Comparison of ENCODE assay signal across 25 mouse cellular contexts in genomic region chrX:142537259-142537963, GRCm38 (mm10).
DNase-seq lines count a peak whose midpoint lies in the region; ATAC-seq and TF ChIP-seq lines count a peak whose summit lies in the region.
"Had no signal": no experiment of that assay in that cellular context is flagged by ENCODE, and none has a peak within 500 bp of the region (broad histone marks: within the 10 kb centered on the region; RNA-seq: fewer than 3 reads in every experiment).

No protein-coding gene starts in this region.

- no peak overlapping the region for H3K9ac ChIP-seq in liver, adult 2 months (ENCODE audit: low read depth, low read length)
- H3K9ac ChIP-seq in liver, embryonic 12.5 days, result no peak overlapping the region
- no peak overlapping the region for H3K9ac ChIP-seq in MEL (ENCODE audit: control insufficient read depth, low read depth, low read length, poor library complexity, severe bottlenecking)
- no peak overlapping the region for H3K9ac ChIP-seq in forebrain, embryonic 15.5 days (replicated peaks)
- H3K9ac ChIP-seq: embryonic facial prominence, embryonic 13.5 days; hindbrain, embryonic 12.5 days had no signal

- H3K4me3 ChIP-seq in liver, adult 2 months (ENCODE audit: insufficient read depth, low read depth, low read length), result no peak overlapping the region
- no peak overlapping the region for H3K4me3 ChIP-seq in liver, embryonic 12.5 days
- H3K4me3 ChIP-seq in MEL (ENCODE audit: control insufficient read depth in 1 of 2, insufficient read depth in 1 of 2, low read depth in 2 of 2, low read length in 2 of 2), result no peak overlapping the region
- no peak overlapping the region for H3K4me3 ChIP-seq in macrophage (ENCODE audit: inconsistent target)
- H3K4me3 ChIP-seq in forebrain, embryonic 15.5 days, result no peak overlapping the region
- H3K4me3 ChIP-seq: embryonic facial prominence, embryonic 13.5 days; hindbrain, embryonic 12.5 days; left cerebral cortex, adult 2 months; limb, embryonic 10.5 days had no signal

- H3K36me3 ChIP-seq in liver, adult 2 months (ENCODE audit: control insufficient read depth, insufficient read depth, low read length), result no peaks in the 10 kb centered on the region
- H3K36me3 ChIP-seq in liver, embryonic 12.5 days, result no peaks in the 10 kb centered on the region
- H3K36me3 ChIP-seq in MEL (ENCODE audit: control insufficient read depth in 1 of 2, insufficient read depth in 2 of 2, low read length in 2 of 2) (peaks cover 0 to 30% of the 10 kb centered on the region in 2 experiments; a peak in 2 of 4 replicates), macrophage (ENCODE audit: inconsistent target) (no peaks in the 10 kb centered on the region)
- no peaks in the 10 kb centered on the region for H3K36me3 ChIP-seq in forebrain, embryonic 15.5 days
- H3K36me3 ChIP-seq: embryonic facial prominence, embryonic 13.5 days; hindbrain, embryonic 12.5 days; limb, embryonic 10.5 days had no signal

- no peak for TF ChIP-seq RAD21 in MEL (IDR thresholded peaks at IDR 0.05; ENCODE audit: low read depth, low read length)

- WGBS in liver, adult 2 months, result 76% methylated on average over 5 of the region's 5 CpGs
- WGBS in liver, embryonic 12.5 days (ENCODE audit: insufficient replicate concordance), result 37% methylated on average over 5 of the region's 5 CpGs
- 38% methylated on average over 5 of the region's 5 CpGs for WGBS in macrophage (ENCODE audit: missing documents)
- 85% methylated on average over 5 of the region's 5 CpGs for WGBS in forebrain, embryonic 15.5 days

- H3K4me1 ChIP-seq in liver, adult 2 months (ENCODE audit: control insufficient read depth, insufficient read depth, low read length), result no peaks in the 10 kb centered on the region
- H3K4me1 ChIP-seq in liver, embryonic 12.5 days, result 0 out of 2 replicates have a peak, but pooled peaks cover 7% of the 10 kb centered on the region
- H3K4me1 ChIP-seq in MEL (ENCODE audit: control insufficient read depth in 1 of 2, insufficient read depth in 2 of 2, low read length in 2 of 2), result peaks cover 18 to 23% of the 10 kb centered on the region in 2 experiments
- H3K4me1 ChIP-seq in forebrain, embryonic 15.5 days, result no peaks in the 10 kb centered on the region
- H3K4me1 ChIP-seq: embryonic facial prominence, embryonic 13.5 days; hindbrain, embryonic 12.5 days; limb, embryonic 10.5 days had no signal

- no peak for TF ChIP-seq POLR2A in liver, adult 2 months (IDR thresholded peaks at IDR 0.05; ENCODE audit: extremely low read depth, insufficient read depth, low read length)
- TF ChIP-seq POLR2A in MEL (IDR thresholded peaks at IDR 0.05; ENCODE audit: control insufficient read depth in 1 of 2, insufficient read depth in 1 of 2, low read depth in 1 of 2, low read length in 2 of 2, poor library complexity in 1 of 2), result no peak

- TF ChIP-seq EP300 in MEL (IDR thresholded peaks at IDR 0.05; ENCODE audit: low read depth in 1 of 2, low read length in 2 of 2), result peak; percentile 67 to 92

- H3K4me2 ChIP-seq in liver, embryonic 12.5 days, result no peak overlapping the region
- H3K4me2 ChIP-seq in forebrain, embryonic 15.5 days (replicated peaks), result no peak overlapping the region
- H3K4me2 ChIP-seq: embryonic facial prominence, embryonic 13.5 days; heart, embryonic 11.5 days; hindbrain, embryonic 12.5 days; liver, embryonic 11.5 days had no signal

- peak; percentile 25 for DNase-seq in liver, adult 2 months (ENCODE audit: extremely low read depth, low read depth, low spot score)
- peak; percentile 88 for DNase-seq in MEL (ENCODE audit: low read depth, low spot score)
- DNase-seq in kidney, postnatal 25 days, result no peak
- DNase-seq in heart, postnatal 4 days, result no peak
- DNase-seq: adrenal gland, adult 2 months; cerebellum, postnatal 10 days; gastrocnemius, postnatal 36 days; heart, postnatal 10 days; kidney, adult 2 months; kidney, postnatal 10 days; lung, adult 2 months; lung, postnatal 4 days; midbrain, embryonic 14.5 days; retina, postnatal 1 day; thymus, postnatal 25 days had no signal

- no peak for TF ChIP-seq CTCF in liver, adult 2 months (IDR thresholded peaks at IDR 0.05; ENCODE audit: low read depth, low read length)
- no peak for TF ChIP-seq CTCF in MEL (IDR thresholded peaks at IDR 0.05 in 2 of 3, conservative IDR thresholded peaks at IDR 0.05 in 1 of 3; ENCODE audit: control insufficient read depth in 1 of 3, insufficient read depth in 1 of 3, low read depth in 2 of 3, low read length in 3 of 3, poor library complexity in 1 of 3, severe bottlenecking in 1 of 3)

- no peaks in the 10 kb centered on the region for H3K79me2 ChIP-seq in liver, adult 2 months (ENCODE audit: control insufficient read depth, insufficient read depth, low read length)
- no peaks in the 10 kb centered on the region for H3K79me2 ChIP-seq in MEL (ENCODE audit: control insufficient read depth, insufficient read depth, low read length, poor library complexity)
- no peaks in the 10 kb centered on the region for H3K79me2 ChIP-seq in macrophage (ENCODE audit: inconsistent target)

- H3K27ac ChIP-seq in liver, adult 2 months (replicated peaks; ENCODE audit: insufficient read depth, low read depth, low read length), result no peak overlapping the region
- H3K27ac ChIP-seq in liver, embryonic 12.5 days, result no peak overlapping the region
- H3K27ac ChIP-seq in MEL (ENCODE audit: control insufficient read depth, low read depth, low read length) (peak overlapping the region; percentile 61), macrophage (peak overlapping the region; percentile 65)
- no peak overlapping the region for H3K27ac ChIP-seq in forebrain, embryonic 15.5 days (replicated peaks)
- H3K27ac ChIP-seq: embryonic facial prominence, embryonic 13.5 days; hindbrain, embryonic 12.5 days; left cerebral cortex, adult 2 months; limb, embryonic 10.5 days had no signal

- H3K9me3 ChIP-seq in liver, embryonic 12.5 days (replicated peaks), result no peaks in the 10 kb centered on the region
- H3K9me3 ChIP-seq in MEL (replicated peaks; ENCODE audit: insufficient read depth, low read length), result no peaks in the 10 kb centered on the region
- H3K9me3 ChIP-seq in forebrain, embryonic 15.5 days, result no peaks in the 10 kb centered on the region
- H3K9me3 ChIP-seq: embryonic facial prominence, embryonic 13.5 days; hindbrain, embryonic 12.5 days; limb, embryonic 10.5 days had no signal

- ATAC-seq in liver, embryonic 12.5 days, result no peak
- no peak for ATAC-seq in forebrain, embryonic 15.5 days (replicated peaks)
- ATAC-seq: forebrain, embryonic 14.5 days had no signal

- no peaks in the 10 kb centered on the region for H3K27me3 ChIP-seq in liver, adult 2 months (ENCODE audit: control insufficient read depth, insufficient read depth, low read length)
- H3K27me3 ChIP-seq in liver, embryonic 12.5 days (replicated peaks), result no peaks in the 10 kb centered on the region; the same call in 1 of the 2 replicates
- no peaks in the 10 kb centered on the region for H3K27me3 ChIP-seq in MEL (ENCODE audit: control insufficient read depth in 1 of 2, insufficient read depth in 2 of 2, low read length in 2 of 2)
- H3K27me3 ChIP-seq in forebrain, embryonic 15.5 days, result no peaks in the 10 kb centered on the region

TF ChIP-seq in MEL, 35 proteins besides CTCF, POLR2A, EP300 and RAD21 (continues in another document):
- TF ChIP-seq CHD1 (IDR thresholded peaks at IDR 0.05; ENCODE audit: low read depth, low read length) (no peak), MEF2A (IDR thresholded peaks at IDR 0.05; ENCODE audit: extremely low read depth, insufficient replicate concordance, low read depth, low read length, poor library complexity, severe bottlenecking) (peak; percentile 36; the same call in 1 of the 2 replicates), UBTF (IDR thresholded peaks at IDR 0.05; ENCODE audit: borderline replicate concordance, insufficient read depth, low read depth, low read length) (no peak), MAX (IDR thresholded peaks at IDR 0.05; ENCODE audit: low read length) (peak; percentile 50), GABPA (IDR thresholded peaks at IDR 0.05; ENCODE audit: low read depth, low read length) (no peak), NRF1 (IDR thresholded peaks at IDR 0.05; ENCODE audit: insufficient read depth, low read depth, low read length, poor library complexity, severe bottlenecking) (no peak), SIN3A (IDR thresholded peaks at IDR 0.05; ENCODE audit: low read length) (peak; percentile 72), GATA1 (IDR thresholded peaks at IDR 0.05; ENCODE audit: low read depth, low read length) (peak; percentile 82), SMC3 (IDR thresholded peaks at IDR 0.05; ENCODE audit: low read depth, low read length) (0 out of 2 replicates have a peak, but pooled peaks have one; percentile 10), MYB (IDR thresholded peaks at IDR 0.05; ENCODE audit: low read depth, low read length) (no peak), NELFE (IDR thresholded peaks at IDR 0.05; ENCODE audit: low read depth, low read length) (no peak; the same call in 1 of the 2 replicates), ZNF384 (IDR thresholded peaks at IDR 0.05; ENCODE audit: low read depth, low read length) (no peak), KAT2A (conservative IDR thresholded peaks at IDR 0.05; ENCODE audit: low read depth, low read length) (no peak), E2F4 (IDR thresholded peaks at IDR 0.05; ENCODE audit: borderline replicate concordance, low read depth, low read length) (no peak; the same call in 1 of the 2 replicates), TAL1 (IDR thresholded peaks at IDR 0.05; ENCODE audit: low read length) (peak; percentile 91), HCFC1 (IDR thresholded peaks at IDR 0.05; ENCODE audit: low read depth, low read length) (peak; percentile 66; the same call in 1 of the 2 replicates), POLR2AphosphoS5 (IDR thresholded peaks at IDR 0.05; ENCODE audit: borderline replicate concordance, low read depth, low read length) (no peak), RCOR1 (IDR thresholded peaks at IDR 0.05; ENCODE audit: low read depth, low read length) (peak; percentile 69), ETS1 (IDR thresholded peaks at IDR 0.05; ENCODE audit: low read depth, low read length) (peak; percentile 86), BHLHE40 (IDR thresholded peaks at IDR 0.05; ENCODE audit: borderline replicate concordance, low read depth, low read length) (no peak), ZKSCAN1 (IDR thresholded peaks at IDR 0.05; ENCODE audit: low read depth, low read length) (no peak), CHD2 (IDR thresholded peaks at IDR 0.05; ENCODE audit: low read length) (no peak), TCF12 (IDR thresholded peaks at IDR 0.05; ENCODE audit: low read depth, low read length) (peak; percentile 70), MXI1 (IDR thresholded peaks at IDR 0.05; ENCODE audit: low read depth, low read length) (peak; percentile 15; the same call in 1 of the 2 replicates), POLR2AphosphoS2 (IDR thresholded peaks at IDR 0.05; ENCODE audit: low read length) (no peak), MAZ (IDR thresholded peaks at IDR 0.05; ENCODE audit: low read depth, low read length) (no peak), ZMIZ1 (IDR thresholded peaks at IDR 0.05; ENCODE audit: low read depth, low read length) (no peak), ZC3H11A (IDR thresholded peaks at IDR 0.05; ENCODE audit: low read depth, low read length) (peak; percentile 20)

Comparison
In these comparisons a context has a peak if more than half of its experiments do, and no peak if none do; other contexts are left out.
1. DNase-seq: peak in liver, adult 2 months (single experiment) and MEL (single experiment); none in kidney, postnatal 25 days (0 of 2) and heart, postnatal 4 days (single experiment).
2. H3K27ac ChIP-seq: peak in MEL (single experiment) and macrophage (single experiment); none in liver, adult 2 months (single experiment), liver, embryonic 12.5 days (single experiment) and forebrain, embryonic 15.5 days (single experiment).